Mouse (Mus musculus) c-Kit-negative CD71-positive TER-119-positive erythroid progenitor cells, embryonic 14.5 days (primary cell): ENCODE data around the gene Prcd.
"Not testable (repeated sequence)": the region's sequence is repeated elsewhere in the genome, so short reads cannot be mapped to it uniquely, and the experiment has no call there.

Source experiments
- DNase-seq: peaks from one replicate; pipeline ENCODE4 v3.0.0-alpha.2; 2013; ENCODE audit warnings: low read depth, low spot score

The Prcd gene

GRCm38 (mm10) chr11:116625081-116626000, 28.0 kb upstream of the Prcd start:
- DNase-seq: peak; percentile 66

GRCm38 (mm10) chr11:116626299-116627071, 26.8 kb upstream of the Prcd start, which contains the start of gene Rhbdf2:
Gene Rhbdf2 (minus strand): TSS chr11:116627019.
- no peak for DNase-seq

- no peak for DNase-seq
These were observed 26.0 kb upstream of the Prcd start for GRCm38 (mm10) chr11:116627072-116628020.

- DNase-seq: peak; percentile 85
These were observed 24.6 kb upstream of the Prcd start for GRCm38 (mm10) chr11:116628712-116629111.

GRCm38 (mm10) chr11:116629472-116629871, 23.9 kb upstream of the Prcd start:
- no peak for DNase-seq

- no peak for DNase-seq
These were observed 23.0 kb upstream of the Prcd start for GRCm38 (mm10) chr11:116630171-116630965.

GRCm38 (mm10) chr11:116632962-116633361, 20.4 kb upstream of the Prcd start:
- DNase-seq: no peak

- DNase-seq: not testable (repeated sequence)
These were observed 16.7 kb upstream of the Prcd start for GRCm38 (mm10) chr11:116636607-116637006.

- DNase-seq: no peak
These were observed 12.2 kb upstream of the Prcd start for GRCm38 (mm10) chr11:116641168-116641567.

- DNase-seq: no peak
These were observed 11.6 kb upstream of the Prcd start for GRCm38 (mm10) chr11:116641731-116642130.

- peak; percentile 62 for DNase-seq
These were observed 10.4 kb upstream of the Prcd start for GRCm38 (mm10) chr11:116642681-116643578.

GRCm38 (mm10) chr11:116643579-116644224, 9.6 kb upstream of the Prcd start:
- DNase-seq: no peak

GRCm38 (mm10) chr11:116644225-116645112, 8.9 kb upstream of the Prcd start:
- DNase-seq: no peak

GRCm38 (mm10) chr11:116645446-116646110, 7.8 kb upstream of the Prcd start:
- DNase-seq: no peak

GRCm38 (mm10) chr11:116646136-116646535, 7.2 kb upstream of the Prcd start:
- no peak for DNase-seq

- DNase-seq: no peak
These were observed 6.6 kb upstream of the Prcd start for GRCm38 (mm10) chr11:116646771-116647170.

- no peak for DNase-seq
These were observed 5.9 kb upstream of the Prcd start for GRCm38 (mm10) chr11:116647340-116647991.
